Mouse (Mus musculus): ENCODE measurements around the gene Arhgap9. TPM values are rescaled to one million over a fixed set of nuclear protein-coding genes. Genes with fewer than 3 reads are reported as not detected.

Arhgap9 gene
- polyA plus RNA-seq, 1 experiment from 2014 or later, result 2.6 TPM

GRCm38 (mm10) chr10:127290930-127291880 lies 30.6 kb upstream of the Arhgap9 start:
- no peaks in the 10 kb centered on the region for H3K9me3 ChIP-seq (ENCODE audit: low read length)
- H3K9ac ChIP-seq (replicated peaks; ENCODE audit: low read length), result peak overlapping the region; percentile 81
- peaks cover 44% of the 10 kb centered on the region for H3K4me1 ChIP-seq (ENCODE audit: insufficient read depth, low read length)
- H3K4me2 ChIP-seq (replicated peaks; ENCODE audit: low read depth, low read length), result peak overlapping the region; percentile 97
- peak overlapping the region; percentile 59 for H3K4me3 ChIP-seq (ENCODE audit: low read length)
- peak; percentile 43 for ATAC-seq (ENCODE audit: low FRiP score, low TSS enrichment)
- no peaks in the 10 kb centered on the region for H3K27me3 ChIP-seq (ENCODE audit: insufficient read depth, low read length)
- H3K36me3 ChIP-seq (ENCODE audit: insufficient read depth, low read length), result peaks cover 31% of the 10 kb centered on the region
- peak overlapping the region; percentile 95 for H3K27ac ChIP-seq (ENCODE audit: low read length)
- WGBS, result 4% methylated on average over 19 of the region's 19 CpGs

DNA sequence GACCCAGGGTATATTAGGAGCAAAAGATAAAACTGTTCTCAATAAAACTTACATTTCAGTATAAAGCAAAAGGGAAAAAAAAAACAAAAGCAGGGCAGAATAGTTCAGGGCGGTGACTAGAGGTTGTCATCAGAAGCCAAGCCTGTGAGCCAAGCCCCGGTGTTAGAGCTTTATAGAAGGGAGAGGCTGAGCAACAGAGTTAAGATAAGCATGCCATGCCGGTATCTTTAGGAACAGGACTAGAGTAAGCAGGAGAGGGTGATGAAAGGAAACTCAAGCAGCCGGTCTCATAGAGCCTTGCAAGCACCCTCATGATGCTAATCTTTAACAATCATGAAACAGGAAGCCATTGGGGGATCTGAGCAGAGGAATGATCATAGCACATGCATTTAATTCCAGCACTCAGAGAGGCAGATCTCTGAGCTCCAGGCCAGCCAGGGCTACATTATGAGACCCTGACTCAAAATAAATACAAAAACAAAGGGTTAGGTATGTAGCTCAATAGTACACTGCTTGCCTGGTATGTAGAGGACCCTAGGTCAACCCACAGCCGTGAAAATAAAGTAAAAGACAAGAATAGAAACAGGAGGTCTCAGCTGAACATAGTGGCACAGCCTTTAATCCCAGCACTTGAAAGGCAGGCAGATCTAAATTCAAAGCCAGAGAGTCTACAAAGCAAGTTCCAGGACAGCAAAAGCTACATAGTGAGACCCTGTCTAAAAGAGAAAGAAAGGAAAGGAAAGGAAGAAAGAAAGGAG lies 29.7 kb upstream of the Arhgap9 start:
- Histone ChIP-seq H3K4me1 (ENCODE audit: insufficient read depth, low read length) (peaks cover 35% of the 10 kb centered on the region), H3K27me3 (ENCODE audit: insufficient read depth, low read length) (no peaks in the 10 kb centered on the region), H3K9me3 (ENCODE audit: low read length) (no peaks in the 10 kb centered on the region), H3K4me3 (ENCODE audit: low read length) (peak overlapping the region; percentile 59), H3K36me3 (ENCODE audit: insufficient read depth, low read length) (peaks cover 30% of the 10 kb centered on the region), H3K9ac (replicated peaks; ENCODE audit: low read length) (peak overlapping the region; percentile 81), H3K4me2 (replicated peaks; ENCODE audit: low read depth, low read length) (peak overlapping the region; percentile 97), H3K27ac (ENCODE audit: low read length) (no peak overlapping the region)
- no peak for ATAC-seq (ENCODE audit: low FRiP score, low TSS enrichment)
- 44% methylated on average over 5 of the region's 5 CpGs for WGBS

DNA sequence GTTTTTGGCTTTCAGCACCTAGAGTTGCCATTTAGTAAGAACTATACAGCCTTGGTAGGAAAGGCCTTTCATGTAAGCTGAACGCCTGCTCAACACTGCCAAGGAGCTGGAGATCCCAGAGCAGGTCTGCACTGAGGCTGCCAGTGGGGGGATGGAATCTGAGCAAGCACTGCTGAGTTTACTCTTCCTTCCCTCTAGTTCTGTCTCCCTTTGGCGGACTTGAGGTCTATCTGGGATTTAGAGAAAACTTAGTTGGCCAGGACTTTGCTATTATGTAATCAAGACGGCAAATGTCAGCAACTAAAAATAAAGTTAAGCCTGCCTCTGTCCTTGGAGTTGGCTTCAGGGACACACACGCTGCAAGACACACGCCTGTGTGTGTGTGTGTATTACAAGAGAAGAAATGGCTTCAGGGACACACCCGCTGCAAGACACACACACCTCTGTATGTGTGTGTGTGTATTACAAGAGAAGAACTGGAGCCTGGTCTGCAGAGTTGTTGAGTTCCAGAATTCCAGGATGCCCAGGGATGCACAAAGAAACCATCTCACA lies 28.7 kb upstream of the Arhgap9 start:
- 86% methylated on average over 6 of the region's 6 CpGs for WGBS
- H3K9ac ChIP-seq (replicated peaks; ENCODE audit: low read length), result no peak overlapping the region
- no peak overlapping the region for H3K27ac ChIP-seq (ENCODE audit: low read length)
- no peaks in the 10 kb centered on the region for H3K9me3 ChIP-seq (ENCODE audit: low read length)
- peaks cover 40% of the 10 kb centered on the region for H3K36me3 ChIP-seq (ENCODE audit: insufficient read depth, low read length)
- ATAC-seq (ENCODE audit: low FRiP score, low TSS enrichment), result no peak
- peaks cover 26% of the 10 kb centered on the region for H3K4me1 ChIP-seq (ENCODE audit: insufficient read depth, low read length)
- H3K27me3 ChIP-seq (ENCODE audit: insufficient read depth, low read length), result no peaks in the 10 kb centered on the region
- H3K4me2 ChIP-seq (replicated peaks; ENCODE audit: low read depth, low read length), result no peak overlapping the region
- no peak overlapping the region for H3K4me3 ChIP-seq (ENCODE audit: low read length)

GRCm38 (mm10) chr10:127293590-127294113 lies 28.1 kb upstream of the Arhgap9 start:
- H3K4me1 ChIP-seq (ENCODE audit: insufficient read depth, low read length), result peaks cover 26% of the 10 kb centered on the region
- no peak overlapping the region for H3K27ac ChIP-seq (ENCODE audit: low read length)
- no peak overlapping the region for H3K9ac ChIP-seq (replicated peaks; ENCODE audit: low read length)
- H3K9me3 ChIP-seq (ENCODE audit: low read length), result no peaks in the 10 kb centered on the region
- no peak for ATAC-seq (ENCODE audit: low FRiP score, low TSS enrichment)
- H3K36me3 ChIP-seq (ENCODE audit: insufficient read depth, low read length), result peaks cover 42% of the 10 kb centered on the region
- H3K4me3 ChIP-seq (ENCODE audit: low read length), result no peak overlapping the region
- H3K4me2 ChIP-seq (replicated peaks; ENCODE audit: low read depth, low read length), result no peak overlapping the region
- no peaks in the 10 kb centered on the region for H3K27me3 ChIP-seq (ENCODE audit: insufficient read depth, low read length)
- WGBS, result 82% methylated on average over 3 of the region's 3 CpGs

GRCm38 (mm10) chr10:127294895-127295510 lies 26.8 kb upstream of the Arhgap9 start:
- Histone ChIP-seq H3K4me3 (ENCODE audit: low read length) (no peak overlapping the region), H3K4me1 (ENCODE audit: insufficient read depth, low read length) (peaks cover 16% of the 10 kb centered on the region), H3K9me3 (ENCODE audit: low read length) (no peaks in the 10 kb centered on the region), H3K36me3 (ENCODE audit: insufficient read depth, low read length) (peaks cover 55% of the 10 kb centered on the region), H3K27me3 (ENCODE audit: insufficient read depth, low read length) (no peaks in the 10 kb centered on the region), H3K4me2 (replicated peaks; ENCODE audit: low read depth, low read length) (no peak overlapping the region), H3K27ac (ENCODE audit: low read length) (no peak overlapping the region), H3K9ac (replicated peaks; ENCODE audit: low read length) (no peak overlapping the region)
- 86% methylated on average over 10 of the region's 10 CpGs for WGBS
- no peak for ATAC-seq (ENCODE audit: low FRiP score, low TSS enrichment)

DNA sequence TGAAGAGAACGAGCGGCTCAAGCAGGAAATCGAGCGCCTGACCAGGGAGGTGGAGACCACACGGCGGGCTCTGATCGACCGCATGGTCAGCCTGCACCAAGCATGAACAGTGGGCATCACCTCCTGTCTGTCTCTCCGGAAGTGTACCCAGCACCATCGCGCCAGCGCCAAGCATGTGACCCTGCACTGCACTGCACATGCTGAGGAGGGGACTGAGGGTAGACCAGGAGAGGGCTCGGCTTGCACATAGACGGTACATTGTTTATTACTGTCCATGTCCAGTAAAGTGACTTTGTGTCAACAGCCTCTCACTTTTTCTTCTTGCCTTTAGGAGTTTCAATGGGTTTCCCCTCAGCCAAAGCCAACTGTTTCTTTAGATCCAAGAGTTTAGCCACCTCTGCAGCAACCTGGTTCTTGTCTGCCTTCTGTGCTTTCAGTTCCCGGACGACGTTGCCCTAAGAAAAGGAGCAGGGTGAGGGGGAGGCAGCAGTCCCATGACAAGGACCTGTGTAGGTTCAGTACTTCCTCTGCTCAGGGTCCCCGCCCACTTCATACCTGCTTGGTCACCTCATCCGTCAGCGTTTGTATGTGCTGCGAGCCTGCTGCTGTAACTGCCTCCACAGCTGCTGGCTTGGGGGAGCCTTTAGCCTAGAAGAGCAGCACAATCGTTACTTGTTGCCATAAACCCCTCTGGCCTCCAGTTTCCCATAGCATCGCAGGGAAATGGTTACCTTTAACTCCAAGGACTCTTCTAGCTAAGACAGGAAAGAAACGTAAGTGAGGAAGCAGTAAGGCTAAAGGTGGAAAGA lies 25.6 kb upstream of the Arhgap9 start:
- Histone ChIP-seq H3K4me2 (replicated peaks; ENCODE audit: low read depth, low read length) (no peak overlapping the region), H3K4me1 (ENCODE audit: insufficient read depth, low read length) (peaks cover 16% of the 10 kb centered on the region), H3K4me3 (ENCODE audit: low read length) (no peak overlapping the region), H3K36me3 (ENCODE audit: insufficient read depth, low read length) (peaks cover 61% of the 10 kb centered on the region), H3K27ac (ENCODE audit: low read length) (no peak overlapping the region), H3K27me3 (ENCODE audit: insufficient read depth, low read length) (no peaks in the 10 kb centered on the region), H3K9me3 (ENCODE audit: low read length) (no peaks in the 10 kb centered on the region), H3K9ac (replicated peaks; ENCODE audit: low read length) (no peak overlapping the region)
- ATAC-seq (ENCODE audit: low FRiP score, low TSS enrichment), result no peak
- WGBS, result 87% methylated on average over 24 of the region's 24 CpGs

DNA sequence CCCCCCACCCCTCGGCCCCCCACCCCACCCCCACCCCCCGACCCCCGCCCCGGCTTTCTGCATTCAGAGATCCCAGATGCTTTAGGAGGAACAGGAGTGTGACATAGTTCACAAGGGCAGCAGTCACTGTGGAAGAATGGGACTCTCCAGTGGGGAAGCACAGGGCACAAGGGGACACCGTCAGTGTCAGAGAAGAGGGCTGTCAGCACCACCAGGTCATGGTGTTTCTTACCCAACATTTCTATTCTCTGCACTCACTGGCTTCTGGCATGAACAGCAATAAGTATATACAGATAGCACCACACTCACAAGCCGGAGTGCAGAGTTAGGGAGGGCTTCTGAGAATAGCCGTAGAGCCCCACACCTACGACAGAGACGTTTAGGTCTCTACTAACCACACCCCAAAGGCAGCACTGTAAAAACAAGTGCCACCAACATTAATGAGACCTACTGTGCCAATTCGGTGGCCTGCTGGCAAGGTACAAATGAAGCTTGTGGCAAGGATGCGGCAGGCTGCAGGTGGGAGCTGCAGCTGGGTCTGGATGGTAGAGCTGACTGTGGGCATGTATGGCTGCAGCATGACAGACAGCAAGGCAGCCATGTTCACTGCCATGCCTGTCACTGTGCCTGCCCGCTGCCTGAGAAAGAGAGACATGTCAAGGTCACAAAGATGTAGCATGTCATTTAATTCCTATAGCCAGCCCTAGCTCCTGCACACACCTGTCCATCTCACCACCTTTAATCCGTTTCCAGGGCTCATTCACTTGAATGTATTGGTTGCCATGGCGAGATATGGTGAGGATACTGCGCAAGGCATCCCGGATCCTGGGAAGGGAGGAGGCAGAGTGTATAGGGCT lies 24.5 kb upstream of the Arhgap9 start:
- H3K9ac ChIP-seq (replicated peaks; ENCODE audit: low read length), result no peak overlapping the region
- no peak overlapping the region for H3K4me3 ChIP-seq (ENCODE audit: low read length)
- no peaks in the 10 kb centered on the region for H3K9me3 ChIP-seq (ENCODE audit: low read length)
- H3K4me1 ChIP-seq (ENCODE audit: insufficient read depth, low read length), result peaks cover 6% of the 10 kb centered on the region
- no peak overlapping the region for H3K27ac ChIP-seq (ENCODE audit: low read length)
- ATAC-seq (ENCODE audit: low FRiP score, low TSS enrichment), result no peak
- 88% methylated on average over 16 of the region's 16 CpGs for WGBS
- no peaks in the 10 kb centered on the region for H3K27me3 ChIP-seq (ENCODE audit: insufficient read depth, low read length)
- H3K4me2 ChIP-seq (replicated peaks; ENCODE audit: low read depth, low read length), result no peak overlapping the region
- peaks cover 71% of the 10 kb centered on the region for H3K36me3 ChIP-seq (ENCODE audit: insufficient read depth, low read length)

GRCm38 (mm10) chr10:127300361-127300760 lies 21.4 kb upstream of the Arhgap9 start:
- H3K4me2 ChIP-seq (replicated peaks; ENCODE audit: low read depth, low read length), result no peak overlapping the region
- H3K4me1 ChIP-seq (ENCODE audit: insufficient read depth, low read length), result no peaks in the 10 kb centered on the region
- H3K4me3 ChIP-seq (ENCODE audit: low read length), result no peak overlapping the region
- no peak for ATAC-seq (ENCODE audit: low FRiP score, low TSS enrichment)
- H3K9me3 ChIP-seq (ENCODE audit: low read length), result no peaks in the 10 kb centered on the region
- no peaks in the 10 kb centered on the region for H3K27me3 ChIP-seq (ENCODE audit: insufficient read depth, low read length)
- no peak overlapping the region for H3K27ac ChIP-seq (ENCODE audit: low read length)
- H3K9ac ChIP-seq (replicated peaks; ENCODE audit: low read length), result no peak overlapping the region
- WGBS, result 95% methylated on average over 6 of the region's 6 CpGs
- peaks cover 83% of the 10 kb centered on the region for H3K36me3 ChIP-seq (ENCODE audit: insufficient read depth, low read length)

Data from kidney, embryonic 16.5 days (tissue).